Mouse (Mus musculus) retina, adult 2 months (tissue): ENCODE measurements around the gene Mus81.
"Not testable (repeated sequence)": the region's sequence is repeated elsewhere in the genome, so short reads cannot be mapped to it uniquely, and the experiment has no call there.

Source experiments
- DNase-seq: peaks from one replicate; pipeline ENCODE4 v3.0.0-alpha.2; 2012; ENCODE audit warnings: low read depth, low spot score

Gene Mus81

GRCm38 (mm10) chr19:5487768-5488550, at the start of gene Mus81:
Mus81 (minus strand) TSS chr19:5488402.
- DNase-seq = peak; percentile 75

- no peak for DNase-seq
Observed at GRCm38 (mm10) chr19:5532520-5532919, 44.3 kb upstream of the Mus81 start.

- no peak for DNase-seq
Observed at GRCm38 (mm10) chr19:5530138-5530524, 41.9 kb upstream of the Mus81 start.

GRCm38 (mm10) chr19:5529325-5530137, 41.3 kb upstream of the Mus81 start:
- DNase-seq = peak; percentile 63

GRCm38 (mm10) chr19:5525204-5525603, 37.0 kb upstream of the Mus81 start:
- no peak for DNase-seq

- no peak for DNase-seq
Observed at GRCm38 (mm10) chr19:5518721-5519120, 30.5 kb upstream of the Mus81 start.

GRCm38 (mm10) chr19:5516906-5517505, 28.8 kb upstream of the Mus81 start:
- DNase-seq = no peak

GRCm38 (mm10) chr19:5515840-5516777, 27.9 kb upstream of the Mus81 start:
- no peak for DNase-seq

- no peak for DNase-seq
Observed at GRCm38 (mm10) chr19:5513005-5513349, 24.8 kb upstream of the Mus81 start.

- no peak for DNase-seq
Observed at GRCm38 (mm10) chr19:5512091-5513004, 24.1 kb upstream of the Mus81 start.

- DNase-seq = no peak
Observed at GRCm38 (mm10) chr19:5511074-5511632, 23.0 kb upstream of the Mus81 start.

GRCm38 (mm10) chr19:5510031-5511026, 22.1 kb upstream of the Mus81 start, which contains the start of gene Snx32:
Snx32 (minus strand) TSS chr19:5510538.
- DNase-seq = peak; percentile 99

- DNase-seq = no peak
Observed at GRCm38 (mm10) chr19:5503687-5504086, 15.5 kb upstream of the Mus81 start, which contains the start of gene 1700020D05Rik. 1700020D05Rik (minus strand) TSS chr19:5503787.

- DNase-seq = no peak
Observed at GRCm38 (mm10) chr19:5500330-5500875, 12.2 kb upstream of the Mus81 start.

- no peak for DNase-seq
Observed at GRCm38 (mm10) chr19:5496052-5496370, 7.8 kb upstream of the Mus81 start.

- DNase-seq = no peak
Observed at GRCm38 (mm10) chr19:5495353-5496051, 7.3 kb upstream of the Mus81 start.

- no peak for DNase-seq
Observed at GRCm38 (mm10) chr19:5494314-5494713, 6.1 kb upstream of the Mus81 start.

- not testable (repeated sequence) for DNase-seq
Observed at GRCm38 (mm10) chr19:5493301-5493721, 5.1 kb upstream of the Mus81 start.
